ENCODE assay signal across 19 mouse cellular contexts in genomic region chr2:158066456-158066855, GRCm38 (mm10). TPM values are rescaled to one million over a fixed set of nuclear protein-coding genes. Genes with fewer than 3 reads are reported as not detected.
DNase-seq lines count a peak whose midpoint lies in the region; ATAC-seq and TF ChIP-seq lines count a peak whose summit lies in the region.
"Had no signal": no experiment of that assay in that cellular context is flagged by ENCODE, and none has a peak within 500 bp of the region (broad histone marks: within the 10 kb centered on the region; RNA-seq: fewer than 3 reads in every experiment).

No protein-coding gene starts in this region.

- no peak for TF ChIP-seq EP300 in heart, postnatal 0 days (IDR thresholded peaks at IDR 0.05; ENCODE audit: low read depth)

- H3K27me3 ChIP-seq in embryonic facial prominence, embryonic 11.5 days (ENCODE audit: control insufficient read depth, insufficient read depth, low read length), result no peaks in the 10 kb centered on the region
- H3K27me3 ChIP-seq in embryonic facial prominence, embryonic 10.5 days (replicated peaks; ENCODE audit: low read depth, poor library complexity, severe bottlenecking), result no peaks in the 10 kb centered on the region
- H3K27me3 ChIP-seq in hindbrain, embryonic 12.5 days, result no peaks in the 10 kb centered on the region
- H3K27me3 ChIP-seq in hindbrain, embryonic 13.5 days, result no peaks in the 10 kb centered on the region
- H3K27me3 ChIP-seq in heart, postnatal 0 days (ENCODE audit: control insufficient read depth, insufficient read depth, low read length), result no peaks in the 10 kb centered on the region
- H3K27me3 ChIP-seq: hindbrain, embryonic 15.5 days; liver, embryonic 12.5 days; lung, embryonic 15.5 days had no signal

- H3K27ac ChIP-seq in embryonic facial prominence, embryonic 11.5 days (replicated peaks; ENCODE audit: low read depth, low read length), result no peak overlapping the region
- H3K27ac ChIP-seq in embryonic facial prominence, embryonic 10.5 days (replicated peaks), result no peak overlapping the region
- H3K27ac ChIP-seq in hindbrain, embryonic 12.5 days, result peak overlapping the region; percentile 7; the same call in 1 of the 2 replicates
- no peak overlapping the region for H3K27ac ChIP-seq in hindbrain, embryonic 13.5 days
- peak overlapping the region; percentile 84 for H3K27ac ChIP-seq in heart, postnatal 0 days (ENCODE audit: low read depth)
- H3K27ac ChIP-seq: hindbrain, embryonic 15.5 days; limb, embryonic 10.5 days; liver, embryonic 12.5 days had no signal

- no peak for TF ChIP-seq CTCF in heart, postnatal 0 days (IDR thresholded peaks at IDR 0.05; ENCODE audit: low read depth)

- H3K36me3 ChIP-seq in embryonic facial prominence, embryonic 11.5 days (replicated peaks; ENCODE audit: control insufficient read depth, insufficient read depth, low read depth, low read length), result no peaks in the 10 kb centered on the region; the same call in 1 of the 2 replicates
- peaks cover 91% of the 10 kb centered on the region for H3K36me3 ChIP-seq in embryonic facial prominence, embryonic 10.5 days (replicated peaks)
- peaks cover 30% of the 10 kb centered on the region for H3K36me3 ChIP-seq in hindbrain, embryonic 12.5 days
- peaks cover 54% of the 10 kb centered on the region for H3K36me3 ChIP-seq in hindbrain, embryonic 13.5 days
- H3K36me3 ChIP-seq in heart, postnatal 0 days (replicated peaks; ENCODE audit: control insufficient read depth, insufficient read depth, low read length), result peaks cover 33% of the 10 kb centered on the region

- DNase-seq in embryonic facial prominence, embryonic 11.5 days (ENCODE audit: low spot score), result peak; percentile 8
- DNase-seq in embryonic facial prominence, embryonic 10.5 days (ENCODE audit: low spot score), result no peak
- DNase-seq in heart, adult 11 months, result peak; percentile 56
- DNase-seq in heart, adult 9 months (ENCODE audit: low spot score in 2 of 2), result no peak
- DNase-seq in heart, postnatal 0 days (ENCODE audit: low spot score), result peak; percentile 54
- no peak for DNase-seq in left cerebral cortex, postnatal 10 days (ENCODE audit: extremely low spot score in 1 of 2, low spot score in 2 of 2)
- DNase-seq: adrenal gland, postnatal 10 days; cerebellum, adult 11-12 months; cerebellum, postnatal 25 days; gastrocnemius, postnatal 14 days; midbrain, embryonic 14.5 days; thymus, postnatal 4 days had no signal

- no peak for ATAC-seq in embryonic facial prominence, embryonic 11.5 days (replicated peaks; ENCODE audit: insufficient number of reproducible peaks, low FRiP score, low TSS enrichment, low read depth)
- no peak for ATAC-seq in hindbrain, embryonic 12.5 days (ENCODE audit: low FRiP score)
- no peak for ATAC-seq in hindbrain, embryonic 13.5 days (ENCODE audit: low FRiP score)
- peak; percentile 22; the same call in 1 of the 2 replicates for ATAC-seq in heart, postnatal 0 days (ENCODE audit: insufficient read depth, low read depth)
- ATAC-seq: intestine, embryonic 16.5 days; liver, embryonic 12.5 days had no signal

- H3K4me1 ChIP-seq in embryonic facial prominence, embryonic 11.5 days (ENCODE audit: control insufficient read depth, insufficient read depth, low read length), result no peaks in the 10 kb centered on the region
- H3K4me1 ChIP-seq in embryonic facial prominence, embryonic 10.5 days, result 0 out of 2 replicates have a peak, but pooled peaks cover 5% of the 10 kb centered on the region
- H3K4me1 ChIP-seq in hindbrain, embryonic 12.5 days, result 0 out of 2 replicates have a peak, but pooled peaks cover 4% of the 10 kb centered on the region
- H3K4me1 ChIP-seq in hindbrain, embryonic 13.5 days (replicated peaks), result 0 out of 2 replicates have a peak, but pooled peaks cover 4% of the 10 kb centered on the region
- H3K4me1 ChIP-seq in heart, postnatal 0 days (ENCODE audit: control insufficient read depth, insufficient read depth), result peaks cover 30% of the 10 kb centered on the region
- H3K4me1 ChIP-seq: hindbrain, embryonic 15.5 days; limb, embryonic 10.5 days; liver, embryonic 12.5 days; lung, embryonic 15.5 days had no signal

- no peak overlapping the region for H3K4me3 ChIP-seq in embryonic facial prominence, embryonic 11.5 days (ENCODE audit: low read depth, low read length)
- no peak overlapping the region for H3K4me3 ChIP-seq in embryonic facial prominence, embryonic 10.5 days
- no peak overlapping the region for H3K4me3 ChIP-seq in hindbrain, embryonic 12.5 days
- no peak overlapping the region for H3K4me3 ChIP-seq in hindbrain, embryonic 13.5 days
- H3K4me3 ChIP-seq in heart, postnatal 0 days (ENCODE audit: low read depth, low read length), result no peak overlapping the region
- H3K4me3 ChIP-seq: hindbrain, embryonic 15.5 days; limb, embryonic 10.5 days; liver, embryonic 12.5 days; lung, embryonic 15.5 days had no signal

- no peaks in the 10 kb centered on the region for H3K9me3 ChIP-seq in embryonic facial prominence, embryonic 11.5 days (replicated peaks; ENCODE audit: control insufficient read depth, low read length)
- no peaks in the 10 kb centered on the region for H3K9me3 ChIP-seq in embryonic facial prominence, embryonic 10.5 days
- no peaks in the 10 kb centered on the region for H3K9me3 ChIP-seq in hindbrain, embryonic 12.5 days (replicated peaks)
- H3K9me3 ChIP-seq in hindbrain, embryonic 13.5 days, result no peaks in the 10 kb centered on the region
- H3K9me3 ChIP-seq in heart, postnatal 0 days (replicated peaks; ENCODE audit: control insufficient read depth, low read length), result no peaks in the 10 kb centered on the region
- H3K9me3 ChIP-seq: hindbrain, embryonic 15.5 days; limb, embryonic 10.5 days; liver, embryonic 12.5 days; lung, embryonic 15.5 days had no signal

- intact Hi-C loops in left cerebral cortex, postnatal 10 days (cut with DNase I), result loop anchor here (10.0 kb wide), 1 partner anchor 278 kb away; no protein-coding TSS in a partner anchor

- no peak overlapping the region for H3K4me2 ChIP-seq in embryonic facial prominence, embryonic 11.5 days (ENCODE audit: low read depth, low read length)
- no peak overlapping the region for H3K4me2 ChIP-seq in hindbrain, embryonic 12.5 days (replicated peaks)
- no peak overlapping the region for H3K4me2 ChIP-seq in hindbrain, embryonic 13.5 days
- no peak overlapping the region for H3K4me2 ChIP-seq in heart, postnatal 0 days (ENCODE audit: low read depth, low read length)
- H3K4me2 ChIP-seq: hindbrain, embryonic 15.5 days; liver, embryonic 12.5 days; lung, embryonic 15.5 days had no signal

- H3K9ac ChIP-seq in embryonic facial prominence, embryonic 11.5 days (replicated peaks; ENCODE audit: low read length), result no peak overlapping the region
- H3K9ac ChIP-seq in hindbrain, embryonic 12.5 days, result no peak overlapping the region
- H3K9ac ChIP-seq in hindbrain, embryonic 13.5 days, result no peak overlapping the region
- H3K9ac ChIP-seq in heart, postnatal 0 days (replicated peaks; ENCODE audit: low read depth, low read length), result no peak overlapping the region
- H3K9ac ChIP-seq: hindbrain, embryonic 15.5 days; liver, embryonic 12.5 days; lung, embryonic 15.5 days had no signal

RNA-seq across cellular contexts. Expression of gene Rprd1b, which starts 38.2 kb away (rescaled TPM):
- 59.2 and 62.7 TPM in 2 replicates for polyA plus RNA-seq in embryonic facial prominence, embryonic 11.5 days (2014; fragmentation: Nextera tagmentation; extraction: Ambion mirVana)
- 54.0 and 57.9 TPM in 2 replicates for polyA plus RNA-seq in embryonic facial prominence, embryonic 10.5 days (2016; fragmentation: Nextera tagmentation; extraction: Ambion mirVana)
- polyA plus RNA-seq in hindbrain, embryonic 12.5 days (2016; fragmentation: Nextera tagmentation; extraction: Ambion mirVana), result 46.2 and 56.2 TPM in 2 replicates
- polyA plus RNA-seq in hindbrain, embryonic 13.5 days (2015; fragmentation: Nextera tagmentation; extraction: Ambion mirVana), result 37.3 and 39.8 TPM in 2 replicates
- total RNA-seq in heart, postnatal 0 days (2014; rRNA removed; ENCODE audit: low replicate concordance), result 13.5 and 14.9 TPM in 2 replicates
- polyA plus RNA-seq in heart, postnatal 0 days (2015; fragmentation: Nextera tagmentation; extraction: Ambion mirVana), result 19.4 and 24.5 TPM in 2 replicates
- total RNA-seq in left cerebral cortex, postnatal 10 days (2021), result 10 to 100 TPM; 37.3 to 39.1 TPM

RNA-seq across cellular contexts. Expression of gene Tti1, which starts 38.2 kb away (rescaled TPM):
- 27.9 and 28.5 TPM in 2 replicates for polyA plus RNA-seq in embryonic facial prominence, embryonic 11.5 days (2014; fragmentation: Nextera tagmentation; extraction: Ambion mirVana)
- polyA plus RNA-seq in embryonic facial prominence, embryonic 10.5 days (2016; fragmentation: Nextera tagmentation; extraction: Ambion mirVana), result 37.8 and 39.2 TPM in 2 replicates
- polyA plus RNA-seq in hindbrain, embryonic 12.5 days (2016; fragmentation: Nextera tagmentation; extraction: Ambion mirVana), result 25.6 and 25.8 TPM in 2 replicates
- polyA plus RNA-seq in hindbrain, embryonic 13.5 days (2015; fragmentation: Nextera tagmentation; extraction: Ambion mirVana), result 17.7 and 18.5 TPM in 2 replicates
- total RNA-seq in heart, postnatal 0 days (2014; rRNA removed; ENCODE audit: low replicate concordance), result 13.3 and 23.2 TPM in 2 replicates
- 12.5 and 13.2 TPM in 2 replicates for polyA plus RNA-seq in heart, postnatal 0 days (2015; fragmentation: Nextera tagmentation; extraction: Ambion mirVana)
- total RNA-seq in left cerebral cortex, postnatal 10 days (2021), result 10 to 100 TPM; 16.0 to 17.2 TPM

Comparison
In these comparisons a context has a peak if more than half of its experiments do, and no peak if none do; other contexts are left out.
1. DNase-seq: peak in embryonic facial prominence, embryonic 11.5 days (single experiment), heart, adult 11 months (single experiment) and heart, postnatal 0 days (single experiment); none in embryonic facial prominence, embryonic 10.5 days (single experiment), heart, adult 9 months (0 of 2) and left cerebral cortex, postnatal 10 days (0 of 2).
2. H3K27ac ChIP-seq: peak in hindbrain, embryonic 12.5 days (single experiment) and heart, postnatal 0 days (single experiment); none in embryonic facial prominence, embryonic 11.5 days (single experiment), embryonic facial prominence, embryonic 10.5 days (single experiment) and hindbrain, embryonic 13.5 days (single experiment).